Mouse (Mus musculus) liver, embryonic 14.5 days (tissue): Measurements from ENCODE around the gene Cd302. TPM values are rescaled to one million over a fixed set of nuclear protein-coding genes. Genes with fewer than 3 reads are reported as not detected.

Experiments used
- ATAC-seq: fragments of 200-750 bp; cut with Nextera tagmentation; 2 replicates; pipeline ENCODE4 v1.8.0; 2017; ENCODE audit warnings: moderate number of reproducible peaks, mild to moderate bottlenecking, moderate library complexity; ENCODE audit not compliant: insufficient read depth
- DNase-seq, 3 experiments: peaks; one replicate each; pipeline ENCODE4 v3.0.0-alpha.2; 2012 to 2013; ENCODE audit warnings: low read depth in 3 of 3, low spot score in 3 of 3
- H3K27ac ChIP-seq: fragments of 300-500 bp; sonication (generic); 2 replicates; pipeline ENCODE4 v1.5.1; 2014; ENCODE audit warnings: moderate library complexity, mild to moderate bottlenecking, control low read depth, inconsistent platforms
- H3K27me3 ChIP-seq: fragments of 300-500 bp; sonication (generic); 2 replicates; pipeline ENCODE4 v1.6.1; 2014; ENCODE audit warnings: mild to moderate bottlenecking, low read length, moderate library complexity; ENCODE audit not compliant: control insufficient read depth, insufficient read depth
- H3K36me3 ChIP-seq: fragments of 300-500 bp; sonication (generic); replicated peaks from 2 replicates; pipeline ENCODE4 v1.6.1; 2014; ENCODE audit warnings: low read depth; ENCODE audit not compliant: control insufficient read depth, insufficient read depth
- H3K4me1 ChIP-seq, 2 experiments: fragments of 200-500 bp in 1 of 2; fragments of 300-500 bp in 1 of 2; sonication (generic) in 1 of 2; replicated peaks; 2 replicates each; pipeline ENCODE4 v1.6.1; 2012 to 2014; ENCODE audit warnings: antibody characterized with exemption in 1 of 2, inconsistent platforms in 1 of 2, low read length in 1 of 2; ENCODE audit not compliant: control insufficient read depth in 2 of 2, insufficient read depth in 2 of 2
- H3K4me2 ChIP-seq: fragments of 300-500 bp; sonication (generic); 2 replicates; pipeline ENCODE4 v1.6.1; 2014; ENCODE audit warnings: low read depth, mild to moderate bottlenecking, control low read depth, moderate library complexity
- H3K4me3 ChIP-seq, 2 experiments: fragments of 200-500 bp in 1 of 2; fragments of 300-500 bp in 1 of 2; sonication (generic) in 1 of 2; 2 replicates each; pipeline ENCODE4 v1.5.1; 2012 to 2014; ENCODE audit warnings: low read depth in 2 of 2, low read length in 2 of 2, mild to moderate bottlenecking in 2 of 2, control low read depth in 1 of 2, inconsistent platforms in 1 of 2, moderate library complexity in 1 of 2; ENCODE audit not compliant: insufficient read depth in 1 of 2
- H3K9ac ChIP-seq: fragments of 300-500 bp; sonication (generic); replicated peaks from 2 replicates; pipeline ENCODE4 v1.6.1; 2014; ENCODE audit warnings: mild to moderate bottlenecking, control low read depth, moderate library complexity
- H3K9me3 ChIP-seq: fragments of 300-500 bp; sonication (generic); 2 replicates; pipeline ENCODE4 v1.6.1; 2016; ENCODE audit warnings: low read length, mixed read lengths; ENCODE audit not compliant: control insufficient read depth
- CTCF ChIP-seq: IDR thresholded peaks from 2 replicates; pipeline ENCODE4 v1.5.1; 2016; ENCODE audit warnings: antibody characterized with exemption, low read depth, control low read depth
- EP300 ChIP-seq: IDR thresholded peaks from 2 replicates; pipeline ENCODE4 v1.6.1; 2016; ENCODE audit warnings: antibody characterized with exemption, low read depth
- WGBS: fragments of 180-500 bp; shearing (Covaris S2); extraction: QIAGEN DNeasy Blood & Tissue Kit; methylation state at CpG from one replicate; pipeline ENCODE4 v1.1.7; 2014; ENCODE audit not compliant: insufficient replicate concordance; 5-methylcytosine and 5-hydroxymethylcytosine counted together
- polyA plus RNA-seq, 2 experiments: library from polyadenylated mRNA; depleted of rRNA in 1 of 2; stranded (reverse) in 1 of 2; unstranded in 1 of 2; fragments of >200 nt; fragmentation: Nextera tagmentation in 1 of 2; extraction: Ambion mirVana in 1 of 2; gene quantifications; 2 replicates each; pipeline versions ENCODE4 v1.2.1 to v1.2.3; 2012 to 2014

The Cd302 gene
- polyA plus RNA-seq, 2 experiments = 24.6 to 75.5 TPM

GRCm38 (mm10) chr2:60322031-60322726 is 37.9 kb upstream of the Cd302 start:
- TF ChIP-seq CTCF (no peak), EP300 (no peak)
- no peaks in the 10 kb centered on the region for H3K36me3 ChIP-seq
- DNase-seq = no peak
- H3K4me1 ChIP-seq = no peaks in the 10 kb centered on the region
- no peak overlapping the region for H3K4me3 ChIP-seq
- H3K4me2 ChIP-seq = no peak overlapping the region
- 55% methylated on average over 6 of the region's 6 CpGs for WGBS
- no peak overlapping the region for H3K27ac ChIP-seq
- no peaks in the 10 kb centered on the region for H3K9me3 ChIP-seq
- no peak for ATAC-seq
- H3K27me3 ChIP-seq = no peaks in the 10 kb centered on the region
- no peak overlapping the region for H3K9ac ChIP-seq

- no peak for TF ChIP-seq EP300
- no peak for TF ChIP-seq CTCF
- no peak for DNase-seq
- Histone ChIP-seq H3K9me3 (no peaks in the 10 kb centered on the region), H3K4me2 (no peak overlapping the region), H3K27ac (no peak overlapping the region), H3K4me1 (no peaks in the 10 kb centered on the region), H3K27me3 (no peaks in the 10 kb centered on the region), H3K36me3 (no peaks in the 10 kb centered on the region), H3K9ac (no peak overlapping the region), H3K4me3 (no peak overlapping the region)
- WGBS = 83% methylated on average over 4 of the region's 4 CpGs
- ATAC-seq = no peak
Measured at GRCm38 (mm10) chr2:60303796-60304195, 19.5 kb upstream of the Cd302 start.

- Histone ChIP-seq H3K4me3 (no peak overlapping the region), H3K36me3 (no peaks in the 10 kb centered on the region), H3K27ac (no peak overlapping the region), H3K27me3 (no peaks in the 10 kb centered on the region), H3K4me2 (no peak overlapping the region), H3K9ac (no peak overlapping the region), H3K9me3 (no peaks in the 10 kb centered on the region), H3K4me1 (no peaks in the 10 kb centered on the region)
- no peak for DNase-seq
- WGBS = 52% methylated on average over 2 of the region's 2 CpGs
- no peak for ATAC-seq
- no peak for TF ChIP-seq CTCF
Measured at GRCm38 (mm10) chr2:60299323-60299722, 15.0 kb upstream of the Cd302 start.

GRCm38 (mm10) chr2:60298266-60298665 is 14.0 kb upstream of the Cd302 start:
- Histone ChIP-seq H3K4me2 (no peak overlapping the region), H3K4me3 (no peak overlapping the region), H3K27ac (no peak overlapping the region), H3K4me1 (no peaks in the 10 kb centered on the region), H3K9me3 (no peaks in the 10 kb centered on the region), H3K9ac (no peak overlapping the region), H3K27me3 (no peaks in the 10 kb centered on the region), H3K36me3 (no peaks in the 10 kb centered on the region)
- TF ChIP-seq EP300 (no peak), CTCF (no peak)
- DNase-seq = no peak
- 28% methylated on average over 3 of the region's 3 CpGs for WGBS
- no peak for ATAC-seq

- ATAC-seq (no peak), DNase-seq (no peak)
- Histone ChIP-seq H3K4me1 (no peaks in the 10 kb centered on the region; a peak in 1 of 4 replicates), H3K4me2 (no peak overlapping the region), H3K9ac (no peak overlapping the region), H3K36me3 (no peaks in the 10 kb centered on the region), H3K27ac (no peak overlapping the region), H3K4me3 (no peak overlapping the region), H3K9me3 (no peaks in the 10 kb centered on the region), H3K27me3 (no peaks in the 10 kb centered on the region)
- TF ChIP-seq CTCF = no peak
- no peak for TF ChIP-seq EP300
- WGBS = 62% methylated on average over 4 of the region's 4 CpGs
Measured at GRCm38 (mm10) chr2:60291381-60291780, 7.1 kb upstream of the Cd302 start.
